Mouse (Mus musculus) monocyte, adult 5-6 weeks (primary cell): ENCODE data around the gene Dda1. TPM values are rescaled to one million over a fixed set of nuclear protein-coding genes. Genes with fewer than 3 reads are reported as not detected.

Experiments used
- ATAC-seq: fragments of 153-309, 156-312 bp; replicated peaks from 2 replicates; pipeline ENCODE4 v1.8.0; 2017; ENCODE audit warnings: mild to moderate bottlenecking; ENCODE audit not compliant: low TSS enrichment, insufficient number of reproducible peaks, severe bottlenecking, poor library complexity, low FRiP score
- total RNA-seq: library from RNA; stranded (forward); fragments of 200-1000, 200-491, 200-594 nt; gene quantifications from 3 replicates; pipeline ENCODE4 v1.2.3, GENCODE M21; 2017

Gene Dda1
- total RNA-seq, result 33.6 to 53.8 TPM (median 42.4 TPM) in 3 replicates

GRCm38 (mm10) chr8:71468916-71469315, at the start of gene Dda1:
Dda1 (plus strand) TSS chr8:71469199.
- peak; percentile 75 for ATAC-seq

DNA sequence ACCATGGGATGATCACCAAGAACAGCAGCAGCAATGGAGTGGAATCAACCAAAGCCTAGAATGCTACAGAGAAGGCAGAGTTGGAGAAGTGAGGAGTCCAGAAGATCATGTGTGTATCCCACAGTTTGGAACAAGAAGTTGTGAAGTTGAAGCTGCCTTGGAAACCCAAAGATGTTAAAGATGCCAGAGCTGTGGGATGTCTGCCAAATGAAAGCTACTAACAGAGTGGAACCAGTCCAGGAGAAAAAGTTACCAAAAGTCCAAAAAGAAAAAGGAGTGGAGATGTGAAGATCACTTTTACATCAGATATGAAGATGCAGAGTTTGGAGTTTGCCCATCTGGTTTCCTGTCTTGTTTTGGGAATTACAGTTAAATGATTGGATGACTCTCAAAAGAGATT, 46.9 kb upstream of the Dda1 start:
- no peak for ATAC-seq

DNA sequence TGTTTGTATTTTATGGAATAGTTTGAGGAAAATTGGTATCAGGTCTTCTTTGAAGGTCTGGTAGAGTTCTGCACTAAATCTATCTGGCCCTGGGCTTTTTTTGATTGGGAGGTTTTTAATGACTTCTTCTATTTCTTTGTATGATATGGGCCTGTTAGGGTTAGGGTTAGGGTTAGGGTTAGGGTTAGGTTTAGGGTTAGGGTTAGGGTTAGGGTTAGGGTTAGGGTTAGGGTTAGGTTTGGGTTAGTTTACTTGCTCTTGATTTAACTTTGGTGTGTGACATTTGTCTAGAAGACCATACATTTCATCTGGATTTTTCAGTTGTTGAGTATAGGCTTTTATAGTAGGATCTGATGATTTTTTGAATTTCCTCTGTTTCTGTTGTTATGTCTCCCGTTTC, 36.1 kb upstream of the Dda1 start:
- ATAC-seq, result peak; percentile 82

- ATAC-seq, result no peak
These were observed 32.0 kb upstream of the Dda1 start for GRCm38 (mm10) chr8:71437041-71437440.

- peak; percentile 90 for ATAC-seq
These were observed 27.6 kb upstream of the Dda1 start for GRCm38 (mm10) chr8:71441404-71441803.

DNA sequence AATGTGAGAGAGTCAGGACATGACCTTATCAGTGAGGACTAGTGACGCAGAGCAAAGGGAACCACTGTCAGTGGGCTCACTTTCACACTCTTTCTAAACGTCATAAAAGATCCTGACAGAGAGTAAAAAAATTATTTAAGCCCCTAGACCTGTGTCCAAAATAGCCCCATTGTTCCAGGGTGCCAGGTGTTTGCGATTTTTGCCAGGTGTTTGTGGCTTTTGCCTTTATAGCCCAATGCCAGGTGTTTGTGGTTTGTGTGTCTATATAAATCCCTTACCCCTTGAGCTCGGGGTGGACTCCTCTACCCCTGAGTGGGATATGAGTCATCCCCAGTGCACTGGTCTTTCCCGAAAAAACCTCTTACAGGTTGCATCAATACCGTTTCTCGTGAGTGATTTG, 23.9 kb upstream of the Dda1 start:
- no peak for ATAC-seq

- no peak for ATAC-seq
These were observed 17.7 kb upstream of the Dda1 start for GRCm38 (mm10) chr8:71451337-71451736.

DNA sequence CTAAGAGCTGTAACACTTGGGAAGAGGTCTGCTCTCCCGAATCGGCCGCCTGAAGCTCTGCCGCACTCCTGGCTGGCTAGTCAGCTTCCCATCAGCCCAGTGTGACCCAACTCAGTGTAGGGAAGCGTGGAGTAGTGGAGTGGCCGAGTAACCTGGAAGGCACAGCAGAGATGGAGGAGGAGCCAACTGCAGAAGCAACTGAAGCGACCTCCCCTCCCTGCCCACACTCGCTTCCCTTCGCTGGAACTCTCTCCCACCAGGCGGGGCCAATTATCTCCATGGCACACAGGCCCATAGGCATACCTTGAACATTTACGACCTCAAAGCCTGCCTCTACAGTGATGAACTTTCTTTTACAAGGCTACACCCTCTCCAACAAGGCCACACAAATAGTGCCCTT, 17.2 kb upstream of the Dda1 start:
- ATAC-seq, result no peak

- ATAC-seq, result no peak
These were observed 16.3 kb upstream of the Dda1 start for GRCm38 (mm10) chr8:71452669-71453068.

DNA sequence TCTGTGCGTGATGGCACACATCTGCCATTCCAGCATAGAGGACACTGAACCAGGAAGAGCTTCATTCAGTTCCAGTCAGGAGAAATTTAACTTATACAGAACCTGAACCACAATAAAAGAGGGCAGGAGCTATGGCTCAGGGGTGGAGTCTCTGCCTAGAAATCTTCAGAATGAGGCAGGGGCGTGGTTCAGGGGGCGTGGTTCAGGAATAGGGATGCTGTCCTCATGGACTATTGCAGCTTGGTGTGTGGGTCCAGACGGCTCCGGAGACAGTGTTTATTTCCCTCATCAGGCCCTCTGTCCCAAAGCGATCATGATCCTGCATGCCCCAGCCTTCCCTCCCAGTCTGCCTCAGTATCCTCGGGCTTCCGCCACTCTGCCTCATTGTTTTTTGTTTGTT, 14.3 kb upstream of the Dda1 start:
- no peak for ATAC-seq

- ATAC-seq, result no peak
These were observed 12.1 kb upstream of the Dda1 start for GRCm38 (mm10) chr8:71456906-71457305.

- ATAC-seq, result no peak
These were observed 11.2 kb upstream of the Dda1 start for GRCm38 (mm10) chr8:71457659-71458270.

DNA sequence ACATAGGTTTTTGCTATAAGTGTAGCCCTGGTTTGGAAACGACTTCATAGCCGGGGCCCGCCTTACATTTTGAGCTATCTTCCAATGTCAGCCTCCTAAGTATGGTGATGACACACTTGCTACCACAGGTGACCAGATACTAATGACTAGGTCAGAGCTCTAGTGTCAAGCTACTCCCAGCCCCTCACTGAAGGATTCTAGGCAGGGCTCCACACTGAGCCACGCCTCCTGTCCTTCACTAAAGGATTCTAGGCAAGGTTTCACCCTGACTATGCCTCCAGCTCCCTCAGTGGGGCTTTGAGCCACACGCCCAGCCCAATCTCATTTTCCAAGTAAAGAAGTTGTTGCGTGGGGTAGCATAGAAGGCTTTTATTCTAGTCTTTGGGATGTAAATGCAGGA, 8.3 kb upstream of the Dda1 start:
- ATAC-seq, result no peak

DNA sequence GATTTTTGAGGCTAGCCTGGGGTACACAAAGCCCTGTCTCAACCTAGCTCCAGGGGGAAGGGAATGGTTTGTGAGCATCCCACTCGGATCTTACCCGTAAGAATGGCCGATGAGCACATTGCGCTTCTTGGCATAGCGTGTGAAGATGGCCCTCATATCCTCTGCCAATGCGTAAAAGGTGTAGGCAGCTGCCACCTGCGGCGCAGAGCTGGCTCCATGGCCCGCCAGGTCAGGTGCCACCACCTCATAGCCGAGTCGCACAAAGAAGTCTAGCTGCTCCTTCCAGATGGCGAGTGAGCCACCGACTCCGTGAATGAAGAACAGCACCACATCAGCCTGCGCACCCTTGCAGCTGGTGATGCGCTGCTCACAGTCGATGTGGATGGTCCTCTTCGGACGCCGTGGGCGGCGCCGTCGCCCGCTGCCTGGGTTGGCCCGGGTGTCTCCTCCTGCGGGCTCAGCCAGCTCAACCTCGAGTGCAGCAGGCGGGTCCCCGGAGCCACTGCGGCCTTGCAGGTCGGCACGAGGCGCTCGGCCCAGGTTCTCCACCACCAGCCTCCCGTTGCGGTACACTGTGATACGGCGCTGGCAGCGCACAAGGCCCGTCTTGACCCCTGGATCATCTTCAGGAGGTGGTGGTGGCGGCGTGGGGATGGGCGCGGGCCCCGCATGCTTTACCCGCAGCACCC, 7.7 kb upstream of the Dda1 start:
- no peak for ATAC-seq

DNA sequence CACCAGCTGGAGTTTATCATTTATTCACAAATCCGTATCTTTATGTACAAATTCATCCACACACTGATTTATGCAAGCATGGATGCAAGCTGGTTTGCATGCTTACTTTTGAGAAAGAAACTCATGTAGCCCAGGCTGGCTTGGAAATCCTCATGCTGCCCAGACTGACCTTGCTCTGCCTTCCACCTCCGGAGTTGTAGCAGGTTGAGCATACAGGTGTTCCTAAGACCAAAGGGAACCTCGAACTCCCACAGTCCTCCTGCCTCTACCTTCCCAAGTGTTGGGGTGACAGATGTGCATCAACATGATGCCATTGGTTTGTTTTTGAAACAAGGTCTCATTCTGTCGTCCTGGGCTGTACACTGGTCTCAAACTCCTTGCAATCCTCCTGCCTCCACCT, 6.8 kb upstream of the Dda1 start:
- ATAC-seq, result no peak

GRCm38 (mm10) chr8:71462786-71463185, 6.2 kb upstream of the Dda1 start:
- no peak for ATAC-seq

DNA sequence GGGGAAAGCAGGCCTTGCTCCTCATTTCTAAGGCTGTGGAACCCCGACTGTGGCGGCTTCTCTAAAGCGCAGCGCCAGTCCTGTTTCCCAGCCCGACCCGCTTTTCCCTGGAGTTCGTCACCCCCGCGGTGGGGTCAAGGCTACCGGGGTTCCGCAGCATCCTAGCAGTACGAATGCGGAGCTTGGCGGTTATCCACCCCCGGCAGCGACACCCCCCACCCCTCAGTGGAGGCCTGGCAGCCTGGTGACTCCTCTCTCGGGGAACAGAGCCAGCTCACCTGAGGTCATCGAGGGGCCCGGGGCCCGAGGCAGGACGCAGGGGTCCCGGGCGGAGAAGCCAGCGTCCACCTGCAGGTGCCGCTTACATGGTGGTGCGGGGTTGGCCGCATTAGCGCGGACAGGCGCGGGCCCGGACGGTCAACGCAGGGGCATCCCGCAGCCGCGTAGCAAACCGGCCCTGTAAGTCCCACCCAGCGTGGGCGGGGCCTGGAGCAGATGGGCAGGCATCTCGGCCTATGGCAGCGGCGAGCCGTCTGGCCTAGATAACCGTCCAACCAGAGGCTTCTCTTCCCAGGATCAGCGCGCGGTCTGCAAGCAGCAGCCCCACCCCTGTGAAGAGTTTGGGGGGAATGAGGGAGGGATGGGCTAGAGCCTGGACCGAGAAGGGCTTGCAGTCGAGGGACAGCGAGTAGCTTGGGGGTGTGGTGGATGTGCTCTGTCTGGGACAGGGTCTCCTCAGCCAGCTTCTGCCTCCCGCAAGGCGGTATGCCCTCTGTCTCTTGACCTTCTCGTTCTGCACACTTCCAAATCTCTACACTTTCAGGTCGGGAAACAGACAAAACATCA, 5.6 kb upstream of the Dda1 start, which contains the start of gene Abhd8:
Abhd8 (minus strand) TSS at position 468 of the 846 bp plus-strand sequence.
- peak; percentile 73 for ATAC-seq

DNA sequence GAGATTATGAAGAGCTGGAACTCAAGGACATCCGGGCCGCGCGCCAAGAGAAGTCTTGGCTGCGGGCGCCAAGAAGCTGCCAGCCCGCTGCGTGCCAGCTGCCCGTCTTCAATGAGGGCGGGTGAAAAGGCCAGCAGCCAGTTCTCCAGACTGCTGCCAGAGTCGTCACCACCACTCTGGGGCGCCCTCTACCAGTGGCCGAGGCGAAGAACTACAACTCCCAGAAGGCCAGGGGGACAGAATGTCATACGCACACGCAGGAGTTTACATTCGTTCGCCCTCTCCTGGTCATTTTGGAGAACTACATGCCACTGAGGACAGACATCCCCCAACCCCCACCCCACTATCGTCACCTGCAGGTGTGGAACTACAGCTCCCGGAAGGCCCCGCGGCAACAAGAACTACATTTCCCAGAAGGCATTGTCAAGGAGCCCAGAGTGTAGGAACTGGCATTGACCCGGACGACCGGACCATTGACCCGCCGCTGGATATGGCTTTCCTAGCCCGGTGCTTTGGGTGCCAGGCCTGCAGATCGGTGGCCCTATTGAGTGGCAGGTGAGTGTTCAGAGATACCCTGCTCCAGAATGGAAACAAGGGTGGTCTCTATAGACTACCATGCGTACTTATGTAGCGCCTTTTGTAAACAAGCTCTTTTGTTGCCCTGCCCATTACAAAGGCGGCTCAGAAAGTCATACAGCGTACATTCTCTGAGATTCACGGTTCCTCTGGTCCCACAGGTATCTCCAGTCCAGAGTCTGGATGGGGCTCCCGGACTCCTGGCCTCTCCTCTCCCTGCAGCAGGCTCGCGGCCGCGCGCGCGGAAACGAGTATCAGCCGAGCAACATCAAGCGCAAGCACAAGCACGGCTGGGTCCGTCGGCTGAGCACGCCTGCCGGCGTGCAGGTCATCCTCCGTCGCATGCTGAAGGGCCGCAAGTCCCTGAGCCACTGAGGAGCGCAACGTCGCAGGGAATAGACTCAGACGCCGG, 4.2 kb upstream of the Dda1 start, which contains the start of gene Mrpl34:
Mrpl34 (plus strand) TSS at position 447 of the 988 bp plus-strand sequence.
- ATAC-seq, result peak; percentile 84
